Mouse (Mus musculus): Measurements from ENCODE around the gene Smc5.

Smc5 gene

DNA sequence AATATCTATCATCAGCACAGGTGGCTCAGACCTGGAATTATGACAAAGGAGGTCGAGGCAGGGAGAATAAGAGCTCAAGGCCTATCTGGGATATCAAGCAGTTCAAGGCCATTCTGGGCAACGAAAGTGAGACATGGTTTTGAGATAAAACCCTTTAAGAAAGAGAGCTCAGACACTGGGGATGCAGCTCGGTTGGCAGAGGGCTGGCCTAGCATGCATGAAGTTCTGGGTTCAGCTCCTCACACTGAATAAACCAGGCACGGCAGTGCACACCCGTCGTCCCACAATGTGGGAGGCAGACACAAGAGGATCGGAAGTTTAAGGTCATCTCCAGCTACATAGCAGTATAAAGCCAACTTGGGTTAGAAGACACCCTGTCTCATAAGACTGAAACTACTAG is 84.7 kb downstream of the Smc5 start:
- DNase-seq (ENCODE audit: low spot score): no peak

DNA sequence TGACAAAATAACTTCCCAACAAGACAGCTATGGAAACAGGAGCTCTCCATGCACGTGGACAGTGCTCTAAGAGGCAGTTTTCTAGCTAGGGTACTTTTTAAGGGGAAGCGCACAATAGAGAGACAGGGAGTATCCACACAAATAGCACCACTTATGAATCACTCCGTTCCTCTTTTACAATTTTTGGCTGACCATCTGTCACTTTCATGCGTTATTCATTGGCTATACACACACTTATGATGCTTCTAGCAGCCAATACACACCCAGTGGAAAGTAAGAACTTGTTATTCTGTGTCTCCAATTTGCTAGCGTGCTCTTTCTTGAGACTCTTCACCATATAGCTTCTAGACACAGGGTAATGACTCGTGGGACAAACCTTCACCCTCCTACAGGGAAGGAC is 86.0 kb downstream of the Smc5 start:
- no peak for DNase-seq (ENCODE audit: low spot score)

- no peak for DNase-seq (ENCODE audit: low spot score)
These were observed 89.6 kb downstream of the Smc5 start for GRCm38 (mm10) chr19:23184068-23184467.

- no peak for DNase-seq (ENCODE audit: low spot score)
These were observed 90.2 kb downstream of the Smc5 start for GRCm38 (mm10) chr19:23183493-23183892.

GRCm38 (mm10) chr19:23178533-23178932 is 95.2 kb downstream of the Smc5 start:
- DNase-seq (ENCODE audit: low spot score): no peak

DNA sequence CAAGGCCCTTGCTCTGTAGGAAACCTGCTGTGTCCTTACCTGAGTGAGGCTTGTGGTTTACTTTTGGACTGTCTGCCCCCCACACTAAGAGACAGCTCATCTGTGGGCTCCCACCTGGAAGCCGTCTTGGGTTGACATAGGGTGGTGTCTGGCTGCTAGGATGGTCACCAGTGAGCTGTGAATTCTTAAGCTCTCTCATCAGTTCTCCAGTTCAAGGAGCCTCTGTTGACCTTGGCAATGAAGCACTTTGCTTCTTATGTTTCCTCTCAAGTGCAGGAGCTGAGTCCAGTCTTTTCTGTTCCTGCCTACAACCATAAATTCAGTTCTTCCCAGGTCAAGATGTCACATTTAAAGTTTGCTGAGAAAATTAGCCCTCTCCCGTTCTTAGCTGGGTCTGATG is 98.2 kb downstream of the Smc5 start:
- DNase-seq (ENCODE audit: low spot score): no peak

DNA sequence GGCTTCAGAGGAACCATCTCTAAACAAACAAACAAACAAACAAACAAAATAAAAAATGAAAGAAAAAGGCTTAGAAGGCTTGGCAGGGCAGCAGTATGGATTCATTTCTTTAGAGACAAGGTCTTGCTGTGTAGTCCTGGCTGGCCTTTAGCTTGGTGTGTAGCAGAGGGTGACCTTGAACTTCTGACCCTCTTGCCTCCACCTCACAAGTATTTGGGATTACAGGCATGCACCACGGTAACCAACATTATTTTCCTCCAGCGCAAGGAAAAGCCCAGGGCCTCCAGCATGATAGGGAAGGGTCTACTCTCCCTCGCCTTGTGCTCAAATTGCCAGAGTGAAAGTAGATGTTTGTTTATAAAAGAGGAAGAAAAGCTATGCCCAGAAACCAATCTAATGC is 98.6 kb downstream of the Smc5 start:
- DNase-seq (ENCODE audit: low spot score): no peak

DNA sequence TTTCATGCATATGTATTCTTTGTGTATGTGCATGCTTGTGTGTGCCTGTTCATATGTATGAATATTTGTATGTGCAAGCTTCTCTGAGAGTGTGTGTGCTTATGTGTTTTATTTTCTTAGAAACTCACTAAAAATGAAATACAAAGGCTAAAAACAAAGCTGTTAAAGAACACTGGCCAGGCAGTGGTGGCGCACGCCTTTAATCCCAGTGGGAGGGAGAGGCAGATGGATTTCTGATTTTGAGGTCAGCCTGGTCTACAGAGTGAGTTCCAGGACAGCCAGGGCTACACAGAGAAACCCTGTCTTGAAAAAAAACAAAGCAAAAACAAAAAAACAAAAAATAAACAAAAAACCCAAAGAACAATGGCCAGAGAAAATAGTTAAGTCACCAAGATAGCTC is 102.6 kb downstream of the Smc5 start:
- DNase-seq (ENCODE audit: low spot score): no peak

- DNase-seq (ENCODE audit: low spot score): no peak
These were observed 103.2 kb downstream of the Smc5 start for GRCm38 (mm10) chr19:23170476-23170875.

- no peak for DNase-seq (ENCODE audit: low spot score)
These were observed 104.0 kb downstream of the Smc5 start for GRCm38 (mm10) chr19:23169659-23170050.

- no peak for DNase-seq (ENCODE audit: low spot score)
These were observed 104.6 kb downstream of the Smc5 start for GRCm38 (mm10) chr19:23168899-23169658.

GRCm38 (mm10) chr19:23166550-23167284 is 107.0 kb downstream of the Smc5 start:
- DNase-seq (ENCODE audit: low spot score): no peak

DNA sequence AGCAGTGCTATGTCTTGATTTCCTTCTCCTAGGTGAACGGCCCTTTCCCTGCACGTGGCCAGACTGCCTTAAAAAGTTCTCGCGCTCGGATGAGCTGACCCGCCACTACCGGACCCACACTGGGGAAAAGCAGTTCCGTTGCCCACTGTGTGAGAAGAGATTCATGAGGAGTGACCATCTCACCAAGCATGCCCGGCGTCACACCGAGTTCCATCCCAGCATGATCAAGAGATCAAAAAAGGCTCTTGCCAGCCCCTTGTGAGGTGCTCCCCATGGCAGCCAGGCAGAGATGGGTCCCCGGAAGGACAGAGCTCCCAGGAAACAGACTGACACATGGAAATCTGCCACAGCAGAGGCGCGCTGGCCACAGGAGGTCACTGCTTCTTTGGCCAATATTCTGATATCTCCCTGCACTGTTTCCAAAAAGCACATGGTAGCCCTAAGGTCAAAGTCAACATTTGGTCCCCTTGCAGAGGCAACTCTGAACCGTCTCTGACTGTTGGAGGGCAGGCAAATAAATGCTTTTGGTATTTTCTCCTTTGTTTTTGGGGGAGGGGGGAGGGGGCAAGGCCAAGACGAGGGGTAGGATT is 109.0 kb downstream of the Smc5 start:
- DNase-seq (ENCODE audit: low spot score): no peak

DNA sequence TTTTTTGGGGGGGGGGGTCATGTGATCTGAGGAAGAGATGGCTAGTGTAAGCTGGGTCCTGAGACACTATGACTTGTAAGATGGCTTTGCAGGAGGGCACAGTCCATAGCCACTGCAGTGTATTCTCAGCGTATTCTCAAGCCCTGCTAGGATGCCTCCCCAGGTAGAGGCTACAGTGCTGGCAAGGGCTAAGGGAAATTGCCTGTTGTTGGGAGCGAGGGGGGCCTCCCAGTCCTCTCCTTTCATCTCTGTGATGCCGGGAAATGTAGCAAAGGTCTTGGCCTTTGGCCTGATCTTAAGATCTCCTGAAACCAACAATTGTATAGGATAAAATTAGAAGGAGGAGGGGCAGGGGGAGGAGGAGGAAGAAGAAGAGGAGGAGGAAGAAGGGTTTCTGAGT is 110.3 kb downstream of the Smc5 start:
- DNase-seq (ENCODE audit: low spot score): no peak

DNA sequence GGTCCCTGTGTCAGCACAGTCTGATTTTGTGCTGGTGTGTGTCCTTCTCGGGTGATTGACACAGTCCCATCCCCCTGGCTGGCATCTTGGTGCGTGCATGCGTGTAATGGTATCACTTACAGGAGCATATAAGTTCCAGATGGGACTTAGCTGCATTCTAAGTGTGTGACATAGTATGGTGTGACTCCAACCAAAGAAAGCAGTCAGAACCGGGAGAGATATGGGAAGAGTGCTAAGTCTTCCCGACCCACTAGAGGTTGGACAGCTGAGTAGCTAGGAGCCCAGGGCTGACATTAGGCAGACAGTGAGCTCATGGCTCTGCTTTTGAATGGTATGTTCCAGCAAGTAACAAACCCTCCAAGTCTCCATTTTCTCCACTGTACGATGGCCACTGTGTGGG is 110.8 kb downstream of the Smc5 start:
- DNase-seq (ENCODE audit: low spot score): no peak

- no peak for DNase-seq (ENCODE audit: low spot score)
These were observed 111.3 kb downstream of the Smc5 start for GRCm38 (mm10) chr19:23162387-23162809.

- no peak for DNase-seq (ENCODE audit: low spot score)
These were observed 113.8 kb downstream of the Smc5 start for GRCm38 (mm10) chr19:23159780-23160395.

Measured in left cerebral cortex, adult 11 months (tissue).